Mouse (Mus musculus) stomach, embryonic 16.5 days (tissue): ENCODE results near the gene Myo1g. TPM values are rescaled to one million over a fixed set of nuclear protein-coding genes. Genes with fewer than 3 reads are reported as not detected.

Experiments used
- ATAC-seq: fragments of 200-750 bp; cut with Nextera tagmentation; 2 replicates; pipeline ENCODE4 v1.8.0; 2017; ENCODE audit warnings: moderate number of reproducible peaks, moderate TSS enrichment; ENCODE audit not compliant: insufficient read depth, low FRiP score
- H3K27ac ChIP-seq: fragments of 300-500 bp; sonication (generic); 2 replicates; pipeline ENCODE4 v1.5.1; 2014; ENCODE audit warnings: low read length
- H3K27me3 ChIP-seq: fragments of 300-500 bp; sonication (generic); 2 replicates; pipeline ENCODE4 v1.6.1; 2014; ENCODE audit warnings: low read length, control low read depth, mixed read lengths; ENCODE audit not compliant: control insufficient read depth, insufficient read depth
- H3K36me3 ChIP-seq: fragments of 300-500 bp; sonication (generic); 2 replicates; pipeline ENCODE4 v1.6.1; 2014; ENCODE audit warnings: low read length; ENCODE audit not compliant: control insufficient read depth, insufficient read depth
- H3K4me1 ChIP-seq: fragments of 300-500 bp; sonication (generic); 2 replicates; pipeline ENCODE4 v1.6.1; 2014; ENCODE audit warnings: low read length, control low read depth, mixed read lengths; ENCODE audit not compliant: control insufficient read depth, insufficient read depth
- H3K4me2 ChIP-seq: fragments of 300-500 bp; sonication (generic); 2 replicates; pipeline ENCODE4 v1.6.1; 2014; ENCODE audit warnings: low read depth, low read length, mixed read lengths
- H3K4me3 ChIP-seq: fragments of 300-500 bp; sonication (generic); replicated peaks from 2 replicates; pipeline ENCODE4 v1.5.1; 2014; ENCODE audit warnings: mild to moderate bottlenecking, low read length
- H3K9ac ChIP-seq: fragments of 300-500 bp; sonication (generic); 2 replicates; pipeline ENCODE4 v1.6.1; 2014; ENCODE audit warnings: low read length
- H3K9me3 ChIP-seq: fragments of 300-500 bp; sonication (generic); replicated peaks from 2 replicates; pipeline ENCODE4 v1.6.1; 2016; ENCODE audit warnings: low read length, control low read depth; ENCODE audit not compliant: control insufficient read depth
- WGBS: fragments of 180-500 bp; shearing (Covaris S2); extraction: QIAGEN DNeasy Blood & Tissue Kit; methylation state at CpG from one replicate; pipeline ENCODE4 v1.1.7; 2014; 5-methylcytosine and 5-hydroxymethylcytosine counted together
- polyA plus RNA-seq: library from polyadenylated mRNA; unstranded; fragments of >200 nt; fragmentation: Nextera tagmentation; extraction: Ambion mirVana; gene quantifications from 2 replicates; pipeline ENCODE4 v1.2.1, GENCODE M21; 2015

Gene Myo1g
- polyA plus RNA-seq, 1 experiment from 2014 or later: 3.5 TPM

DNA sequence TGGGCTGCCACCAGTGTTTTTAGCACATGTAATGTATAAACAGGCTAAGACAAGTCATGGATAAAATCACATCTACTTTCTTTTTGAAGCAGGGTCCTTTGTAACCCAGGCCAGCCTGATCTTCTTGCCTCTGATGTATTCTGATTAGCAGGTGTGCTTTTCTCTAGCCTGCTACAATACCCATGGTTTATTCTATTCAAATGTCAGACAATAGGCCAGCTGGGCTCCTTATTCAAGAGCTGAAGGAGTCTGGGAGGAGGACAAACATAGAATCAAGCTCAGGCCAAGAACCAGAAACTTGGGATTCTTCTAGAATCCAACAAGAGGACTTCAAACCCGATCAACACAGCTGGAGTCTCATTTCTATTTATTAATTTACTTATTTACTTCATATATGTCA, 4.5 kb upstream of the Myo1g start:
- H3K36me3 ChIP-seq: peaks cover 31% of the 10 kb centered on the region
- no peaks in the 10 kb centered on the region for H3K27me3 ChIP-seq
- no peak overlapping the region for H3K4me3 ChIP-seq
- H3K4me2 ChIP-seq: no peak overlapping the region
- peaks cover 10% of the 10 kb centered on the region for H3K4me1 ChIP-seq
- H3K9ac ChIP-seq: no peak overlapping the region
- no peaks in the 10 kb centered on the region for H3K9me3 ChIP-seq
- ATAC-seq: no peak
- H3K27ac ChIP-seq: no peak overlapping the region
- 73% methylated on average over 1 of the region's 1 CpGs for WGBS

DNA sequence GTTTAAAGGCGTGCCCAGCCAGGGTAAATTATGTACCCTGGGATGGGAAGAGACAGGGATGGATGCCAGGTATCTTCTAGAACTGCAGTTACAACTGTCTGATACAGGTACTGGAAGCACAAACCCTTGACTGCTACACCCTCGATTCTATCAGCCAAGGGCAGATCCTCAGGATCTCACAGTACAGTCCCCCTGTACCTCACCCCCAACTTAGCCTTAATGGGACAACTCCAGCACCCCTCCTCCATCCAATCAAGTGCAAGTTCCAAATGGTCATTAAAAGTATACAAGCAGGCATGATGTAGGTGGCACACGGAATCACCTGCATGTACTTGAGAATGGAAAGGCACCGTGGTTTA, 4.1 kb upstream of the Myo1g start:
- 87% methylated on average over 4 of the region's 4 CpGs for WGBS
- ATAC-seq: no peak

DNA sequence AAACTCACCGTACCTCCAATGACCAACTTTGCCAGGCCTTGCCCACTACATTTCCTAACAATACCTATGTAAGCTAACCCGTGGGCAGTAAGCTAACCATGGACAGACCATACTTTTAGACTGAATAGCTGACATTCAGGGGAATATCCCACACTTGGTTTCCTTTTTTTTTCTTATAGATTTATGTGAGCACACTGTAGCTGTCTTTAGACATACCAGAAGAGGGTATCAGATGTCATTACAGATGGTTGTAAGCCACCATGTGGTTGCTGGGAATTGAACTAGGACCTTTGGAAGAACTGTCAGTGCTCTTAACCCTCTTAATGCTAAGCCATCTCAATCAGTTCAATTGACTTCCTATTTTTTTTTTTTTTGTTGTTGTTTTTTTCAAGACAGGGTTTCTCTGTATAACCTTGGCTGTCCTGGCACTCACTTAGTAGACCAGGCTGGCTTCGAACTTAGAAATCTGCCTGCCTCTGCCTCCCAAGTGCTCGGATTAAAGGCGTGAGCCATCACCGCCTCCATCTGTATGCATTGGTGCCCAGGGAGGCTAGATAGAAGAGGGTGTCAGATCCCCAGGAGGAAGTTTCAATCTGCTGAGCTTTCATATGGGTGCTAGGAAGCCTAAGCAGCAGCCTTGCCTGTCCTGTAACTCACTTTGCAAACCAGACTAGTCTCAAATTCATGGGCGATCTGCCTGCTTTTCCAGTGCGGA, 3.6 kb upstream of the Myo1g start:
- no peak overlapping the region for H3K9ac ChIP-seq

More for the DNA sequence above, 4.1 kb upstream of the Myo1g start:
- no peak overlapping the region for H3K4me3 ChIP-seq
- no peaks in the 10 kb centered on the region for H3K9me3 ChIP-seq
- peaks cover 10% of the 10 kb centered on the region for H3K4me1 ChIP-seq
- H3K27ac ChIP-seq: no peak overlapping the region
- H3K9ac ChIP-seq: no peak overlapping the region
- H3K36me3 ChIP-seq: peaks cover 31% of the 10 kb centered on the region
- no peaks in the 10 kb centered on the region for H3K27me3 ChIP-seq
- H3K4me2 ChIP-seq: no peak overlapping the region

DNA sequence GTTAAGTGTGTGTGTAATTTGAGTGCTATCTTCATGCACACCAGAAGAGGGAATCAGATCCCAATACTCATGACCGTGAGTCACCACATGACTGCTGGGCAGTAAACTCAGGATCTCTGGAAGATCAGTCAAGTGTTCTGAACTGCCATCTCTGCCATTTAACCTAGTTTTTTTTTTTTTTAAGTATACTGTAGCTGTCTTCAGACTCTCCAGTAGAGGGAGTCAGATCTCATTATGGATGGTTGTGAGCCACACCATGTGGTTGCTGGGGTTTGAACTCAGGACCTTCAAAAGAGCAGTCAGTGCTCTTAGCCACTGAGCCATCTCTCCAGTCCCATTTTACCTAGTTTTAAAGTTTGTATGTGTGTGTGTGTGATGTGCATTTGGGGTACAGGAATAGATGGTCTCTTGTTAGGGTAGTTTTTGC, 2.9 kb upstream of the Myo1g start:
- Histone ChIP-seq H3K36me3 (peaks cover 31% of the 10 kb centered on the region), H3K4me2 (no peak overlapping the region), H3K4me1 (peaks cover 6% of the 10 kb centered on the region), H3K27ac (no peak overlapping the region; the same call in 1 of the 2 replicates), H3K9ac (no peak overlapping the region), H3K9me3 (no peaks in the 10 kb centered on the region), H3K27me3 (no peaks in the 10 kb centered on the region), H3K4me3 (no peak overlapping the region)
- no peak for ATAC-seq
- WGBS: 48% methylated on average over 1 of the region's 1 CpGs

More for the DNA sequence above, 3.6 kb upstream of the Myo1g start:
- no peaks in the 10 kb centered on the region for H3K27me3 ChIP-seq
- H3K4me2 ChIP-seq: no peak overlapping the region
- peaks cover 10% of the 10 kb centered on the region for H3K4me1 ChIP-seq
- H3K36me3 ChIP-seq: peaks cover 31% of the 10 kb centered on the region
- no peak overlapping the region for H3K27ac ChIP-seq
- no peak for ATAC-seq
- no peak overlapping the region for H3K4me3 ChIP-seq
- no peaks in the 10 kb centered on the region for H3K9me3 ChIP-seq
- WGBS: 90% methylated on average over 8 of the region's 8 CpGs

DNA sequence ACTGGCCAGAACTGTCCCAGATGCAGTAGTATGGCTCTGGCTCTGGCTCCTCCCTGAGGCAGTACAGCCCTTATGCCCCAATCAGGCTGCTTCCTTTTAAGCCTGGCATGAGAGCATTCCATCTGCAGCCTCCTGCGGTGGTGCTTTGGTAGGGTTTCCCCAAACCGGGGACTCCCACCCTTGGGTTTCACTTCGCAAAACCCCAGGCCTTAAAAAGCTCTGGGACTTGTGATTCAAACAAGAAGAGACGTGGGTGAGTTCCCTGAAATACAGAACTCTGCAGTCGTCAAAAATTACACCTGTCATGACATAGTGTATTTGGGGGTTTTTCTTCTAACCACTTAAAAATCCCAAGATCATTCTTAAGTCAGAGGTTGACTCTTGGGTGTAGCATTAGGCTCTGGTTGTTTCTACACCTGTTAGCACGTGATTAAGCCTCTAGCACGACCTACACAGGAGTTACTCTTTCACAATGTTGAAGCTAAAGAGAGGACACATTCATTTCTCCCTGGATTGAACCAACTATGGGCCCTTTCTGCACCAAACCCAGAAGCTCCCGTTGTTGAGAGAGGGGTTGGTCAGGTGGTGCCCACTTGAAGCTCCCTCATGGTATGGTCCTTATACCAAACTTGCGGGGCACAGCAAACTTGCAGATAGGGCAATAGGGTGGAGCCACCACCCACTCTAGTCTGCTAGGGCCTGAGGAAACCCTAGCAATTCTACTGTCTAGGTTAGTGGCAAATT, 2.2 kb upstream of the Myo1g start:
- H3K9ac ChIP-seq: no peak overlapping the region
- no peak for ATAC-seq
- H3K36me3 ChIP-seq: peaks cover 31% of the 10 kb centered on the region
- no peak overlapping the region for H3K4me2 ChIP-seq
- H3K4me1 ChIP-seq: peaks cover 6% of the 10 kb centered on the region
- H3K4me3 ChIP-seq: no peak overlapping the region
- H3K27me3 ChIP-seq: no peaks in the 10 kb centered on the region
- no peak overlapping the region; the same call in 1 of the 2 replicates for H3K27ac ChIP-seq
- 70% methylated on average over 9 of the region's 9 CpGs for WGBS
- no peaks in the 10 kb centered on the region for H3K9me3 ChIP-seq

DNA sequence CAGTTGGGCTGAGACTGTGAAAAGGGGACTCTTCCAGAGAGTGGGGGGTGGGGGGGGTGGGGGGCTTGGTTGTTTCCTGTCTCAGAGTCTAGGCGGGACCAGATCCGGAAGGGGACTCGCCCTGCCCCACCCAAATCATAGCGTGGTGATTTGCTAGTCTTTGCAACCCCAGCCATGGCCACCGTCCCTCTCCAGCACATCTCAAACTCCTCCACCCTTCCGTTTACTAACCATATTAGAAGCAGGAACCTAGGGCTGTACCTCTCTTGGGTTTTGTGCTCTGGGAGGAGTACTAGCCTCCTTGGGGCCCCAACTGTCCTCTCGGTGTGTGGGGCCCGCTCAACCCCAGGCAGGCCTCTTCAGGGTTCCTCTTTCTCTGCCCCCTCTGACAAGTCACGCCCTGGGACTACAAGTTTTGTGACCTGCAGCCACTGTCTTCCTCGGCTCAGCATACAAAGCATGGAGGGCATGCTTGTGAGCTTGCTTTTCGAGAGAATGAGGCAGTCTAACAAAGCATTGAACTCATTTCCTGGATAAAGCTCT, 1.2 kb downstream of the Myo1g start:
- peaks cover 11% of the 10 kb centered on the region; the same call in 1 of the 2 replicates for H3K36me3 ChIP-seq
- no peaks in the 10 kb centered on the region for H3K9me3 ChIP-seq
- ATAC-seq: no peak
- H3K4me1 ChIP-seq: no peaks in the 10 kb centered on the region
- 64% methylated on average over 11 of the region's 11 CpGs for WGBS
- no peak overlapping the region for H3K9ac ChIP-seq
- H3K4me3 ChIP-seq: peak overlapping the region; percentile 6; the same call in 1 of the 2 replicates
- H3K27me3 ChIP-seq: no peaks in the 10 kb centered on the region
- no peak overlapping the region for H3K4me2 ChIP-seq
- no peak overlapping the region for H3K27ac ChIP-seq

DNA sequence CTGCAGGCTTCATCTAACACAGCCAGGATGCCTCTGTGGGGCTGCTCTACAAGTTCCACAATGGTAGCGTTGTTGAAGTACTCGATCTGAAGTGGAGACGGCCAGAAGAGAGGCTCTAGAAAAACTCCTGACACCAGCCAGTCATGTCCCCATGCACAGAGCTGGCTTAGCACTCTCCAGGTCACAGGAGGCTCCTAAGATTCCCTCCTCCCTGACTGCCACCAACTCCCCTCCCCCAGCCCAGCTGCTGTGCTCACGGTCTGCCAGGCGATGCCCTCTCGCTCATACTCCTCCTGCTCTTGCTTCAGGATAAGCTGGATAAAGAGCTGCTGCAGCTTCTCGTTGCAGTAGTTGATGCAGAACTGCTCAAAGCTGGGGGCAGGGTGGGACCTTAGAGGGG, 5.9 kb downstream of the Myo1g start:
- H3K9ac ChIP-seq: no peak overlapping the region
- no peaks in the 10 kb centered on the region for H3K27me3 ChIP-seq
- H3K9me3 ChIP-seq: no peaks in the 10 kb centered on the region
- H3K36me3 ChIP-seq: no peaks in the 10 kb centered on the region
- H3K4me2 ChIP-seq: no peak overlapping the region
- no peak overlapping the region for H3K27ac ChIP-seq
- no peak overlapping the region for H3K4me3 ChIP-seq
- no peak for ATAC-seq
- 36% methylated on average over 7 of the region's 7 CpGs for WGBS
- no peaks in the 10 kb centered on the region for H3K4me1 ChIP-seq

DNA sequence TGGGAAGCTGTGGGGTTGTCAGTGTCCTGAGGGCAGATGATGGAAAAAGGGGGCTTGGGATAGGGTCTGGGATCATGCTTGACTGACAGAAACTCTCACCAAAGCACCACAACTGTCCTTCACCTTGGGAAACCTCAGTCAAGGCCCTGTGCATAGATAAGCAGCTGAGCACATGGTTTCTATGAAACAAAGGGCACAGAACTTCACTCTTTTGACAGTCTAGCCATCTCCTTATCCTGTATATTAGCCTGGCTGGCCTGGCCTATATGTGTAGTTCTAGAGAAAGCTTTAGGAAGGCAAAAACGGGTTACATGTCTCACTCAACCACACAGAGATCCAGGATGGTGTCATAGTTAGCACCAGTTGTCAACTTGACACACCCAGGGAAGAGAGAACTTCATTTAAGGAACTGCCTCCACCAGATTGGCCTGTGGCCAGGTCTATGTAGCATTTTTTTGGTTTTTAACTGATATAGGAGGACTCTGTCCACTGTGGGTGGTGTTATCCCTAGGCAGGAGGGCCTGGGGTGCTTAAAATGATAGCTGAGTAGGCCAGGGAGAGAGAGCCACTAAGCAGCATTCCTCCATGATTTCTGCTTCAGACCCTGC, 12.4 kb downstream of the Myo1g start:
- Histone ChIP-seq H3K4me3 (no peak overlapping the region), H3K27me3 (no peaks in the 10 kb centered on the region), H3K4me2 (no peak overlapping the region), H3K4me1 (no peaks in the 10 kb centered on the region), H3K9ac (no peak overlapping the region), H3K27ac (no peak overlapping the region), H3K9me3 (no peaks in the 10 kb centered on the region), H3K36me3 (no peaks in the 10 kb centered on the region)
- WGBS: 54% methylated on average over 1 of the region's 1 CpGs
- no peak for ATAC-seq

DNA sequence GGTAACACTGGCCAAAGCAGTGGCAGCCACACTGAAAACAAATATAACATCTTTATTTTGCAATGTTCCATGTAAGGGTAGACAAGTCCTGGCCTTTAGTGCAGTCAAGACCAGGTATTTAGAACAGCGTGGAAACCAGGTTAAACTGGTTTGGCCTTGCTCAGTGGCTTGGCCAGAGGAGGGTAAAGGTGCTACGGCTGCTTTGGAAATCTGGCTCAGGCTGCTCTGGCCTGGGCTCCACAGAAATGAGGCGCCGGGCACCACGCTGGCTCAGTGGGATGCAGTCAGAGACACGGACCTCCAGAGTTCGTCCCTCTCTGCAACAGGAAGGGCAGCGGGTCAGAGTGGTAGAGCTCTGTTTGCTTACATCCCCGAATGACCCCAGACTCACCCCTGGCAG, 14.2 kb downstream of the Myo1g start:
- WGBS: 68% methylated on average over 9 of the region's 9 CpGs
- no peaks in the 10 kb centered on the region for H3K4me1 ChIP-seq
- no peak overlapping the region for H3K27ac ChIP-seq
- no peak for ATAC-seq
- no peaks in the 10 kb centered on the region for H3K27me3 ChIP-seq
- H3K4me2 ChIP-seq: no peak overlapping the region
- no peak overlapping the region for H3K9ac ChIP-seq
- H3K36me3 ChIP-seq: no peaks in the 10 kb centered on the region
- H3K9me3 ChIP-seq: no peaks in the 10 kb centered on the region
- no peak overlapping the region for H3K4me3 ChIP-seq
